Mouse (Mus musculus) liver, embryonic 14.5 days (tissue): ENCODE data around the gene Nbr1.

Experiments used
- CTCF ChIP-seq: IDR thresholded peaks from 2 replicates; pipeline ENCODE4 v1.5.1; 2016; ENCODE audit warnings: antibody characterized with exemption, low read depth, control low read depth
- EP300 ChIP-seq: IDR thresholded peaks from 2 replicates; pipeline ENCODE4 v1.6.1; 2016; ENCODE audit warnings: antibody characterized with exemption, low read depth

DNA sequence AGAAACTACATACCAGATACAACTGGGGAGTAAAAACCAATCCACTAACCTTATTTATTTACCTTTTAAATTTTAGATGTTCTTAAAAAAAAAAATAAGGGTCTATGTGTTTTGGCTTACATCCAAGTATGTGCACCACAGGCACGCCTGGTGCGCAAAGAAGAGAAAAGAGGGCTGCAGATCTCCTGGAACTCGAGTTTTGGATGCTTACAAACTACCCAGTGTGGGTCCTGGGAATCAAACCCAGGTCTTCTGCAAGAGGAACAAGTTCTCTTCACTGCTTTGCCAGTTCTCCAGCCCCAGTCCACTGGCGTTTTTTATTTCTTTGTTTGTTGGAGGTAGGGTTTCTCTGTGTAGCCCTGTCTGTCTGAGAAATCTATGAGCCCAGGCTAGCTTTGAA lies 25.3 kb upstream of the Nbr1 start:
- no peak for TF ChIP-seq CTCF
- TF ChIP-seq EP300 = no peak
